Mouse (Mus musculus): ENCODE data around the gene Timp2.

DNA sequence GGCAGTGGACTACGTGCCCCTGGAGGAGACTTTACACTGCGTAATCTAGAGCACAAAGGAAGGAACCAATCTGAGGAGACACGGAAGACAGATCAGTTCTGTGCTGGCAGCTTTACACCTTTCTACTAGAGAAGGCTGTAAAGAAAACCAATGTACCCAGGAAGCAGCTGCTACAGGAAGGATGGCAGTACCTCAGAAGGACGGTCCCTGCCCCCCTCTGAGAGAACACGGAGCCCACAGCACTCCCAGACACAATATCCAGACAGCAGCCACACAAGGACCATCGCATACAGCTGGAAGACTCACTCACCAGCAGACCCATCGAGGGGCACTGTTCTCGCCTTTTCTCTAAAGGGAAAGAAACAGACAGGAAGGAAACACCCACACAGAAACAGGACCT, 95.5 kb downstream of the Timp2 start:
- TF ChIP-seq CTCF (IDR thresholded peaks at IDR 0.05), result no peak
- TF ChIP-seq EP300 (IDR thresholded peaks at IDR 0.05), result no peak

All from lung, postnatal 0 days (tissue).